Mouse (Mus musculus) cerebellum, adult 2 months (tissue): Measurements from ENCODE around the gene Atad3a. TPM values are rescaled to one million over a fixed set of nuclear protein-coding genes. Genes with fewer than 3 reads are reported as not detected.

Experiments used
- DNase-seq, 2 experiments: peaks; one replicate each; pipeline ENCODE4 v3.0.0; 2021
- H3K27ac ChIP-seq: fragments of 200-500 bp; 2 replicates; pipeline ENCODE4 v1.5.1; 2012; ENCODE audit warnings: low read length, control low read depth, inconsistent platforms; ENCODE audit not compliant: insufficient read depth
- H3K27me3 ChIP-seq: fragments of 200-500 bp; 2 replicates; pipeline ENCODE4 v1.6.1; 2012; ENCODE audit warnings: inconsistent platforms, mild to moderate bottlenecking, low read length, moderate library complexity; ENCODE audit not compliant: control insufficient read depth, insufficient read depth
- H3K4me1 ChIP-seq: fragments of 200-500 bp; 2 replicates; pipeline ENCODE4 v1.6.1; 2011; ENCODE audit warnings: low read length; ENCODE audit not compliant: control insufficient read depth, insufficient read depth
- H3K4me3 ChIP-seq: fragments of 200-500 bp; replicated peaks from 2 replicates; pipeline ENCODE3; 2011; ENCODE audit warnings: mild to moderate bottlenecking, low read depth, low read length, control low read depth; ENCODE audit not compliant: insufficient read depth
- CTCF ChIP-seq: fragments of 200-500 bp; IDR thresholded peaks from 2 replicates; pipeline ENCODE4 v1.5.1; 2011; ENCODE audit warnings: low read depth, mild to moderate bottlenecking, control low read depth, low read length, moderate library complexity, borderline replicate concordance; ENCODE audit not compliant: insufficient read depth
- POLR2A ChIP-seq: fragments of 200-500 bp; IDR thresholded peaks from 2 replicates; pipeline ENCODE4 v1.6.1; 2011; ENCODE audit warnings: low read length, control low read depth, borderline replicate concordance; ENCODE audit not compliant: insufficient read depth
- WGBS: fragments of 180-500 bp; shearing (Covaris S2); methylation state at CpG from one replicate; pipeline ENCODE4 v1.1.7; 2018; 5-methylcytosine and 5-hydroxymethylcytosine counted together
- polyA plus RNA-seq: library from polyadenylated mRNA; depleted of rRNA; stranded (reverse); fragments of >200 nt; gene quantifications from 2 replicates; pipeline ENCODE4 v1.2.3, GENCODE M21; 2012; rRNA removed

Atad3a gene
- polyA plus RNA-seq = 114 and 123 TPM in 2 replicates

DNA sequence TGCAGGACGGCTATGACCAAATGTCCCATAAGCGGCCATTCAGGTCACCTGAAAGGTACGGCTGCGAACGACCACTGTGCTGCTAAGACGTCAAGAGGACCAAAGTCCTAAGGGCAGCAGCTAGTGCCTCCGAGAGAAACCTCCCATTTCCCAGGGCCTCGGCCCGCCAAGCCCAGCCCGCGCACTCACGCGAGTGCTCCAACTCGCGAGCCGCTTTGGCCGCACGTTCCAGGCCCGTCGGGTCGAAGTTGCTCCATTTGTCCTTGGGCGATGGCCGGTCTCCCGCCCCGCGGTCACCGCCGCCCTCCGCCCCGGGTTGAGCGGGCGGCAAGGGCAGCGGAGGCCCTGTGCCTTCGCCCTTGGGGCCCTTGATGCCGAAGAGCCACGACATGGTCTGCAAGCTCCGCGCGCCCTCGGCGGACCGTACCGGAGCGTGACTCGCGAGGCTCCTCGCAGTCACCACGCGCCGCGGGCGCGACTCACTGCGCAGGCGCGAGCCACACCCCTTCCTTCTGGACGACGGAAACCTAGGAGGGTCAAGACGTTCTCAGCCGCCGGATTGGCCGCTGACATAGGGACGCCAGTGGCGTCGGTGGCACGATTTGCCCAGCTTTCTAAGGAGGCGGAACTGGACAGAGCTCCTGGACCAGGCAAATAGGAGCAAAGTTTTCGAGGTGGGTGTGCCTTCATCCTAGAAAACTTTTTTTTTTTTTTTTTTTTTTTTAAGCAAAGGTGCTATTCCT lies at the start of gene Atad3a:
TSS of gene Atad3a (minus strand) at position 481 of the 743 bp plus-strand sequence.
- Histone ChIP-seq H3K4me3 (peak within 1 kb of the TSS; percentile 77), H3K27me3 (no peaks in the 10 kb centered on the region), H3K27ac (peak within 1 kb of the TSS; percentile 6; the same call in 1 of the 2 replicates), H3K4me1 (peaks cover 8% of the 10 kb centered on the region)
- peak; percentile 76 for TF ChIP-seq POLR2A
- TF ChIP-seq CTCF = no peak
- peak; percentile 97 to 98 for DNase-seq
- under 1% methylated on average over 68 of the region's 68 CpGs for WGBS

DNA sequence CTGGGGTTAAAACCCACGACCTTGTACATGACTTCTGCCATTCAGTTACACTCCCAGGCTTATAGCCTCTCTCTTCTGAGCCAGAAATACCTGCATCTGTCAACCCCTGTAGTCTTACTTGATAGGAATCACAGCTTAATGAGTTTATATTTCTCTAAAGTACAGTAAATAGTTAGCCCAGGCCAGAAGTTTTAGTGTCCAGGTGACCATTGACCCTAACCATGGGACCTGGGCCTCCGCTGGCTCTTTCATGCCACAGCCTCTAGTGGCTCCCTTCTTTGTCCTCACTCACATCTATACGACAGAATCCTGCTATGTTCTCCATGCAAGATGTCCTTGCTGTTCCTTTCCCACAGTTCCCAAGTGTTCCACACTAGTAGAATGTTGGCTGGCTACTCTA lies 46.9 kb upstream of the Atad3a start:
- WGBS = 90% methylated on average over 3 of the region's 3 CpGs
- Histone ChIP-seq H3K27ac (no peak overlapping the region), H3K4me3 (no peak overlapping the region), H3K27me3 (no peaks in the 10 kb centered on the region), H3K4me1 (peaks cover 9% of the 10 kb centered on the region)
- TF ChIP-seq CTCF = no peak
- TF ChIP-seq POLR2A = no peak
- DNase-seq = no peak

DNA sequence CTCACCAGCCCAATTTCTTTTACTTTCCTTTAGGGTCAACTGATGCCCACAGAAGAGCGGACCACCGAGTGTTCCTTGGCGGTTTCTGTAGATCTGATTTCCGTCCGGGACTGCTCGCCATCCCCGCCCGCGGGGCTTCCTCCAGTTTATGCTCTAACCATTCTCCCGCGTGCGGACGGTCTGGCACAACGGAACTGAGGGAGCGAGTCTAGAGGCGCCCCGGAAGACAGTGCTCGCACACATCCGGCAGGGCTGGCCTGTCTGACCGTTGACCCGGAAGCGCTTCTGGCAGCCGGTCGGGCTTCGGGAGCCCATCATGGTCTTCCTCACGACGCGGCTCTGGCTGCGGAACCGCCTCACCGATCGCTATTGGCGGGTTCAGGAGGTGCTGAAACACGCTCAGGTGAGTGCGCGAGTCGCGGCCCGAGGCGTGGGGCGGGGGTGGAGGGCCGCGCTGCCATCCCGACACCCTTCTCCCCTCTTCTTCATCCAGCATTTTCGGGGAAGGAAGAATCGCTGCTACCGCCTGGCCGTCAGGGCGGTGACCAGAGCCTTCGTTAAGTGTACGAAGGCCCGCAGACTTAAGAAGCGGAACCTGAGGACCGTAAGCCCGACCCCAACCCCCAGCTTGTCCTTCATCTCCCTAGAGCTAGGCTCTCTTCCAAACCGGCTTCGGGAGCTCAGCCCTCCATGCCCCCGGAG lies 42.6 kb upstream of the Atad3a start:
- WGBS = under 1% methylated on average over 58 of the region's 58 CpGs
- Histone ChIP-seq H3K27ac (peak overlapping the region; percentile 63), H3K4me1 (peaks cover 10% of the 10 kb centered on the region), H3K4me3 (peak overlapping the region; percentile 95), H3K27me3 (no peaks in the 10 kb centered on the region; the same call in 1 of the 2 replicates)
- peak; percentile 94 to 98 for DNase-seq
- peak; percentile 84 for TF ChIP-seq POLR2A
- no peak for TF ChIP-seq CTCF

DNA sequence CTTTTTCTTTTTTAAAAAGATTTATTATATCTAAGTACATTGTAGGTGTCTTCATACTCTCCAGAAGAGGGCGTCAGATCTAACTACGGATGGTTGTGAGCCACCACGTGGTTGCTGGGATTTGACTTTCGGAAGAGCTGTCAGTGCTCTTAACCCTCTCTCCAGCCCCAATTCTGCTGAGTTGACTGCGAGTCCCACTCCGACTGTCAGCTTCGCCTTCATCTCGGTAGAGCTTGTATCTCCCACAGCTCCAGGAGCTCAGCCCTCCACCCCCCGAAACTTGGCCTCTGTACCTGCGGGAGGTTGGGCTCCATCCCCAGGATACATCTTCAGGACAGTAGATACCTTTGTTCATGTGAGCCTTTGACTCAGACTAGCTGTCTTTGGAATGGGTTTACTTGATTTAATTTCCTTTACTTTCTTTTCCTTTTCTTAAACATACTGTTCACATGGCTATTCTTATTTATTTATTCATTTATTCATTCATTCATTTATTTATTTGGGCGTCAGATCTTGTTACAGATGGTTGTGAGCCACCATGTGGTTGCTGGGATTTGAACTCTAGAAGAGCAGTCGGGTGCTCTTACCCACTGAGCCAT lies 41.9 kb upstream of the Atad3a start, which contains the start of gene Mrpl20:
TSS of gene Mrpl20 (plus strand) at position 138 of the 599 bp plus-strand sequence.
- TF ChIP-seq POLR2A (no peak), CTCF (no peak)
- H3K27ac ChIP-seq = peak within 1 kb of the TSS; percentile 75
- no peaks in the 10 kb centered on the region; the same call in 1 of the 2 replicates for H3K27me3 ChIP-seq
- 8% methylated on average over 12 of the region's 12 CpGs for WGBS
- DNase-seq = no peak
- H3K4me1 ChIP-seq = peaks cover 10% of the 10 kb centered on the region
- peak within 1 kb of the TSS; percentile 95 for H3K4me3 ChIP-seq

DNA sequence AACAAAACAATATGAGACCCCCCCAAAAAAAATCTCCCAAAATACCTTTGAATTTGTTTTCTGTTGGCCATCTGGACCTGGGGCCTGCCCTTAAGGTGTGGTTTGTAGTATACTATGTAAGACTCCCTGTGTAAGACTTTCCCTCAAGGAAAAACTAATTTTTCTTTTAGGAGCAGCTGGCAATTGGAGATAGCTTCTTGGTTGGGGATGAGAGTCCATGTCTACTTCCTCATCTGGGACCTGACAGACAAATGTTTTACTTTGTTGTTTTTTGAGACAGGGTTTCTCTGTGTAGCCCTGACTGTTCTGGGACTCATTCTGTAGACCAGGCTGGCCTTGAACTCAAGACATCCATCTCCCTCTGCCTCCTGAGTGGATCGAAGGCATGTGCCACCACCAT lies 41.2 kb upstream of the Atad3a start:
- H3K27ac ChIP-seq = no peak overlapping the region
- no peak for DNase-seq
- 64% methylated on average over 1 of the region's 1 CpGs for WGBS
- peaks cover 10% of the 10 kb centered on the region for H3K4me1 ChIP-seq
- H3K4me3 ChIP-seq = no peak overlapping the region
- TF ChIP-seq POLR2A (no peak), CTCF (no peak)
- H3K27me3 ChIP-seq = no peaks in the 10 kb centered on the region; the same call in 1 of the 2 replicates

DNA sequence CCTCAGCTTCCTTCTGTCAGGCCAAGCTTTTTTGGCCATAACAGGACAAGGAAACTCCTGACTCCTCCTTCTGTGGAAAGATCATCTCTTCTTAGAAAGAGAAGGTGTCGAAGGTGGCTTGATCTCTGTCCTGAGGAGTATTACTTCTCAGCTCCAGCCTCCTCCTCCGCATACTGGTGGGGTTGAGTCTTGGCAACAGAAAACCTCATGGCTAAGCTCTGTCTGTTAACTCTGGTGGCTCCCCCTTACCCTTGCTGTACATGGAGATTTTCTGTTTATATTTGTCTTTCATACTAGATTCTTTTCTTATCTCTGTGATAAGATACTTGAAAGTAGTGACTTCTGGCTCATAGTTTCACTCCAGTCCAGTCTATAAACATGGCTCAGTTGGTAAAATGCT lies 32.8 kb upstream of the Atad3a start:
- Histone ChIP-seq H3K4me1 (no peaks in the 10 kb centered on the region), H3K27ac (no peak overlapping the region), H3K27me3 (no peaks in the 10 kb centered on the region), H3K4me3 (no peak overlapping the region)
- no peak for TF ChIP-seq CTCF
- no peak for TF ChIP-seq POLR2A
- no peak for DNase-seq
- WGBS = 73% methylated on average over 2 of the region's 2 CpGs

DNA sequence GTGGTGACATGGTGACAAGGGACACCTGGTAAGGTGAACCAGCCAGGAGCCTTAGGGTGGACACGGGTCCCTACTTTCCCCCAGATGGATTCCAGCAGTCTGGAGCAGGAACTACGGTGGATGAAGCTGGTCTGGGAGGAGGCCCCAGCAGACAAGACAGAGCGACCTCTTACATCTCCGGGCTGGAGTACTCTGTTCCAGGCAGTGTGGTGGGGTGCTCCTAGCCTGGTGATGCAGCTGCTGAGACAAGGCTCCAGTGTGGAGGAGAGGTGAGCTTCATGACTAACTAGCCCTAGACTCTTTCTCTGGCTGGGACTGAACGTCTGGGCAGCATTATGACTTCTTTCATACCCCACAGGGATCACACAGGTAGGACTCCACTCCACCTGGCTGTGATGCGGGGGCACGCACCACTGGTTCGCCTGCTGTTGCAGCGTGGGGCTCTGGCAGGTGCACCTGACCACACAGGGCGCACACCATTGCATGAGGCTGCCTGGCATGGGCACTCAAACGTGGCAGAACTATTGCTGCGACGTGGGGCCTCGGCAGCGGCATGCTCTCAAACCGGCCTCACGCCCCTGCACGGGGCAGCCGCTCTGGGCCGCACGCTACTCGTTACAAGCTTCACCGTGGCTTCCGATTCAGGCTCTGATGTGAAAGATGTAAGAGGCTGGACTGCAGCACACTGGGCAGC lies 30.5 kb upstream of the Atad3a start:
- H3K4me1 ChIP-seq = no peaks in the 10 kb centered on the region
- no peak for DNase-seq
- 75% methylated on average over 24 of the region's 24 CpGs for WGBS
- H3K4me3 ChIP-seq = no peak overlapping the region
- no peak overlapping the region for H3K27ac ChIP-seq
- no peaks in the 10 kb centered on the region for H3K27me3 ChIP-seq
- TF ChIP-seq POLR2A = no peak

DNA sequence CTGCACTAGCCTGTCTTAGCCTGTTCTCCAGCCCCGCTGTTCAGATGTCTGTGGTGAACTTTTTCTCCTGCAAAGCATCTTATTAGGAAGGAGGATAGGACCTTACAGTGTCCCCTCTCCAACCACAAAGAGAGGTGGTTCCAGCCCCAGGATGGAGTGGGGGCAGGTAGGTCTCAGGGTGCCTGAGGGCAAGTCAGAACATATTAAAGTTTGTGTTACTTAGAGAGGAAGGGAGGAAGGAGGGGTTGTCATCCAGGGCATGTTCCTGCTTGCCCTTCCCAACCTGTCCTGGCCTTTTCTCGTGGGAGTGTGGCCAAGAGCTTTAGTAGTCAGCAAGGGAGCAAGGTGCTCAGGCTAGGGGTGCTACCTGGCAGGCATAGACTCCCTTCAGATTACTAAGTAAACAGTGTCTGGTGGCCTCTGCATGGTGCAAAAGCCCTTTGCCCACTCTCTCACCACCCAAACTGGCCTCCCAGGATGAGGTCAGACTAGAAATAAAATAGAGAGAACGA lies 29.8 kb upstream of the Atad3a start:
- no peak for DNase-seq
- TF ChIP-seq POLR2A = no peak
- no peak for TF ChIP-seq CTCF
- Histone ChIP-seq H3K4me3 (no peak overlapping the region), H3K27ac (no peak overlapping the region), H3K27me3 (no peaks in the 10 kb centered on the region), H3K4me1 (no peaks in the 10 kb centered on the region)
- WGBS = 73% methylated on average over 3 of the region's 3 CpGs
